Mouse (Mus musculus) lung, adult 2 months (tissue): ENCODE data around the gene Nipsnap3b.

Experiments used
- CTCF ChIP-seq: fragments of 200-500 bp; IDR thresholded peaks from 2 replicates; pipeline ENCODE4 v1.5.1; 2011; ENCODE audit warnings: mild to moderate bottlenecking, low read length, control low read depth; ENCODE audit not compliant: insufficient read depth
- POLR2A ChIP-seq: fragments of 200-500 bp; IDR thresholded peaks from 2 replicates; pipeline ENCODE4 v1.6.1; 2011; ENCODE audit warnings: low read depth, mild to moderate bottlenecking, control low read depth, low read length, borderline replicate concordance; ENCODE audit errors: extremely low read depth

DNA sequence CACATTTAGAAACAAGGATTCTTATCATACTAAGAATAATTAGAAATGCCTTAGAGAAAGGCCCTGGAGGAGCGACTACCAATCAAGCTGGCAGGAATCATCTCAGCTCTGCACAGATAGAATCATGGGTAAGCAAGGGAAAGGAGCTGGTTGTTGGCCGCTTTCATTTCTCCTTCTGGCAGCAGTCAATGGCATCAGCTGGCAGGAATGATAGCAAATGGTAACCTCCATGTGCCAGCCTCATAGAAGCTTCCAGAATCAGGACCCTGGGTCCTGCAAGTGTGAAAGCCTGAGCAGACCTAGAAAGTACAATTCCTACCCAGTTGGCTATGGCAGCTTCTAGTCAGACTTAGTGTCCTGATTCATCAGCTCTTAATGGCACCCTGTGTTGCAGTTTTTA, 25.4 kb upstream of the Nipsnap3b start:
- no peak for TF ChIP-seq CTCF
- TF ChIP-seq POLR2A, result no peak
